Mouse (Mus musculus) lung, postnatal 0 days (tissue): Measurements from ENCODE around the gene B3galt4.

Source experiments
- CTCF ChIP-seq: IDR thresholded peaks from 2 replicates; pipeline ENCODE4 v1.5.1; 2016; ENCODE audit warnings: antibody characterized with exemption, mild to moderate bottlenecking
- EP300 ChIP-seq: IDR thresholded peaks from 2 replicates; pipeline ENCODE4 v1.6.1; 2016; ENCODE audit warnings: antibody characterized with exemption, mild to moderate bottlenecking, control low read depth

DNA sequence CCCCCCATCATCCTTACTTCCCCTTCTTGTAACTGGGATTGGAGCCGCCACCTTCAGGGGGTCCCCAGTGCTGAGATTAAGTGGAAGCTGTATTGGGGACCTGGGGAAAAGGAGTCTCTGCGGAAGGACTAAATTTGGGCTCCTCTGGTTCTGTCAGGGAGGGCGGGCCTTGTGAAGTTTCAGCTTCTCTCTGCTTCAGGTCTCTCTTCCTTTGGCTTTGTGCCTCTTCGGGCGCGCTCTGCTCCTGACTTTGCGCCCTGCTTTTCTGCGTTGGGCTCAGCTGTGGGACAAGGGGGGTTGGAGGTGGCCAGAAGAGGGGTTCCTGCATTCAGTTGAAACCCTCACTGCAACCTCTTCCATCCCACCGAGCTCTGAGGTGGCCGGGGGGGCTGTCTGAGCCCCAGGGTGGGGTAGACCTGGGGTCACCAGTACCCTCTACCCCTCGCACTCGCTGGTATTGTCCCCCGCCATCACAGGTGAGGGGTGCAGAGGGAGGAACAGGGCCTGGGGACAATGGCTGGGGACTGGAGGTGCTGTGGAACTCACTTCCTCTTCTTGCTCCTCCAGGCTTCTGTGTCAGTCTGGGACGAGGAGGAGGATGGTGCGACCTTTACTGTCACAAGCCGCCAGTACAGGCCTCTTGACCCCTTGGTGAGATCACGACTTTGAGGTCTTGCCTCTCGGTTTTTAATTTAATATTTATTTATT lies 20.0 kb downstream of the B3galt4 start:
- TF ChIP-seq CTCF = no peak
- TF ChIP-seq EP300 = no peak
